Mouse (Mus musculus) cerebellum, postnatal 4 days (tissue): ENCODE measurements at regions not wholly inside any gene's neighbourhood (a gene's known extent, or its start where the extent isn't known, plus 50 kb on each side); places are given as distances from the start of the nearest gene placed in this dataset.

Experiments used
- DNase-seq, 2 experiments: peaks; one replicate each; pipeline ENCODE4 v3.0.0; 2022; ENCODE audit warnings: low spot score in 2 of 2, mixed read lengths in 1 of 2

GRCm38 (mm10) chr6:20493742-20494303 lies 721.5 kb upstream of the Kcnd2 start:
- DNase-seq = no peak

- DNase-seq = peak in 1 of 2 experiments; percentile 6
Observed at GRCm38 (mm10) chr6:20502338-20503079, 712.8 kb upstream of the Kcnd2 start.
